Mouse (Mus musculus): Measurements from ENCODE around the gene Fastkd1.
"Not testable (repeated sequence)": the region's sequence is repeated elsewhere in the genome, so short reads cannot be mapped to it uniquely, and the experiment has no call there.

Fastkd1 gene

GRCm38 (mm10) chr2:69673723-69674122 is 39.6 kb downstream of the Fastkd1 start:
- no peak for DNase-seq (ENCODE audit: low read depth, low spot score)

GRCm38 (mm10) chr2:69669853-69670252 is 43.5 kb downstream of the Fastkd1 start, which contains the start of gene Klhl41:
Gene Klhl41, plus strand, starts transcription at chr2:69670120.
- DNase-seq (ENCODE audit: low read depth, low spot score), result no peak

GRCm38 (mm10) chr2:69668414-69668813 is 44.9 kb downstream of the Fastkd1 start:
- DNase-seq (ENCODE audit: low read depth, low spot score), result no peak

GRCm38 (mm10) chr2:69667656-69668055 is 45.7 kb downstream of the Fastkd1 start:
- no peak for DNase-seq (ENCODE audit: low read depth, low spot score)

GRCm38 (mm10) chr2:69663827-69664476 is 49.4 kb downstream of the Fastkd1 start:
- DNase-seq (ENCODE audit: low read depth, low spot score), result no peak

- DNase-seq (ENCODE audit: low read depth, low spot score), result peak; percentile 25
Observed at GRCm38 (mm10) chr2:69659326-69659725, 54.0 kb downstream of the Fastkd1 start.

GRCm38 (mm10) chr2:69649716-69650115 is 63.6 kb downstream of the Fastkd1 start:
- no peak for DNase-seq (ENCODE audit: low read depth, low spot score)

GRCm38 (mm10) chr2:69646726-69647490 is 66.4 kb downstream of the Fastkd1 start, which contains the start of gene Bbs5:
Gene Bbs5, plus strand, starts transcription at chr2:69647171.
- peak; percentile 96 for DNase-seq (ENCODE audit: low read depth, low spot score)

GRCm38 (mm10) chr2:69644968-69645617 is 68.2 kb downstream of the Fastkd1 start:
- DNase-seq (ENCODE audit: low read depth, low spot score), result no peak

- DNase-seq (ENCODE audit: low read depth, low spot score), result no peak
Observed at GRCm38 (mm10) chr2:69640100-69640499, 73.2 kb downstream of the Fastkd1 start.

- DNase-seq (ENCODE audit: low read depth, low spot score), result not testable (repeated sequence)
Observed at GRCm38 (mm10) chr2:69637989-69638388, 75.3 kb downstream of the Fastkd1 start.

Data from 3T3-L1 (cell line).